Mouse (Mus musculus): ENCODE measurements around the gene Map4k5. TPM values are rescaled to one million over a fixed set of nuclear protein-coding genes. Genes with fewer than 3 reads are reported as not detected.

The Map4k5 gene
- polyA plus RNA-seq, 1 experiment from 2014 or later, result 24.1 TPM

DNA sequence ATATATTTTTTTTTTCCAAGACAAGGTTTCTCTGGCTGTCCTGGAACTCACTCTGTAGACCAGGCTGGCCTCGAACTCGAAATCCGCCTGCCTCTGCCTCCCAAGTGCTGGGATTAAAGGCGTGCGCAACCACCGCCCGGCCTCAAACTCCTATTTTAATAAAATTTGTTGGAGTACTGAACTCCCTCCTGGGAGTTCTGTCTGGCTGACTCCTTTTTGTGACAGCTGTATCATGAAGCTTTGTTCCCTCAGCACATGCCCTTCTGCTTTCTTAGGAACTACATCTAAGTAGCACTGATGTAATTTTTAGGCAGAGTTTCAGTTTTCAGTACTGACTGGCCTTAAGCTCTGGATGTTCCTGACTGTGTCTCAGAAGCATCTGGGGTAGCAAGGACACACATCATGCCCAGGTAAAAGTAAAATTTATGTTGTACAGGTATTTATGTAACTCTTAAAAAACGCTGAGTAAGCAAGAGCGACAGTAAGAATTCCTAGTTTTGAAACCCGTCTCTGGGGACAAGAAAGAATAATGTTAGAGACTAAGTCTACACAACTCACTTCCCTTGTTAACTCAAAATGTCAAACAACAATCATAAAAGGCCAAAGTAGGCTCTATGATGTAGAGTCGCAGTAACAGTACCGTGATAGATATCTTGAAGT, 37.2 kb downstream of the Map4k5 start:
- 96% methylated on average over 12 of the region's 12 CpGs for WGBS
- no peak for ATAC-seq

DNA sequence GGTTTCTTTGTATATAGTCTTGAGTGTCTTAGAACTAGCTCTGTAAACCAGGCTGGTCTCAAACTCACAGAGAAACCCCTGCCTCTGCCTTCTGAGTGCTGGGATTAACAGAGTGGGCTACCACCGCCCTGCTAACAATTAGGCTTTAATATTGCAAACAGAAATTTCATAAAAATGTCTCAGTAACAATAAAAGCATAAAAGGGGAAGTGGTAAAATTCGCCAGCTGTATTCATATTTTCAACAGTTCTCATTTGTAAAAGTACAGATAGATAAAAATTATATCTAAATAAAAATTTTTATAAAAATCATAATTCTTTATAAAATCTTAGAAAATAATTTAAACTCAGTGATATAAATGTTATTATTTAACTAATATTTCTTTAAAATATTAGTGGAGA, 39.1 kb downstream of the Map4k5 start:
- no peak overlapping the region for H3K27ac ChIP-seq (ENCODE audit: low read length)
- H3K4me2 ChIP-seq (ENCODE audit: low read length), result no peak overlapping the region
- no peak overlapping the region for H3K9ac ChIP-seq (ENCODE audit: low read depth, low read length)
- peaks cover 5% of the 10 kb centered on the region; the same call in 1 of the 2 replicates for H3K36me3 ChIP-seq (ENCODE audit: control insufficient read depth, insufficient read depth, low read length)
- no peak for ATAC-seq
- no peaks in the 10 kb centered on the region for H3K9me3 ChIP-seq (replicated peaks; ENCODE audit: control insufficient read depth, low read length, poor library complexity, severe bottlenecking)
- H3K27me3 ChIP-seq (ENCODE audit: control insufficient read depth, insufficient read depth, low read depth, low read length), result no peaks in the 10 kb centered on the region
- WGBS, result 93% methylated on average over 2 of the region's 2 CpGs
- no peak overlapping the region for H3K4me3 ChIP-seq (ENCODE audit: low read depth, low read length)
- no peaks in the 10 kb centered on the region; the same call in 1 of the 2 replicates for H3K4me1 ChIP-seq (ENCODE audit: control insufficient read depth, insufficient read depth, low read length)

More for the DNA sequence above, 37.2 kb downstream of the Map4k5 start:
- Histone ChIP-seq H3K4me1 (ENCODE audit: control insufficient read depth, insufficient read depth, low read length) (no peaks in the 10 kb centered on the region; the same call in 1 of the 2 replicates), H3K9ac (ENCODE audit: low read depth, low read length) (no peak overlapping the region), H3K4me2 (ENCODE audit: low read length) (no peak overlapping the region), H3K4me3 (ENCODE audit: low read depth, low read length) (no peak overlapping the region), H3K27me3 (ENCODE audit: control insufficient read depth, insufficient read depth, low read depth, low read length) (no peaks in the 10 kb centered on the region), H3K36me3 (ENCODE audit: control insufficient read depth, insufficient read depth, low read length) (no peaks in the 10 kb centered on the region), H3K9me3 (replicated peaks; ENCODE audit: control insufficient read depth, low read length, poor library complexity, severe bottlenecking) (no peaks in the 10 kb centered on the region), H3K27ac (ENCODE audit: low read length) (no peak overlapping the region)

DNA sequence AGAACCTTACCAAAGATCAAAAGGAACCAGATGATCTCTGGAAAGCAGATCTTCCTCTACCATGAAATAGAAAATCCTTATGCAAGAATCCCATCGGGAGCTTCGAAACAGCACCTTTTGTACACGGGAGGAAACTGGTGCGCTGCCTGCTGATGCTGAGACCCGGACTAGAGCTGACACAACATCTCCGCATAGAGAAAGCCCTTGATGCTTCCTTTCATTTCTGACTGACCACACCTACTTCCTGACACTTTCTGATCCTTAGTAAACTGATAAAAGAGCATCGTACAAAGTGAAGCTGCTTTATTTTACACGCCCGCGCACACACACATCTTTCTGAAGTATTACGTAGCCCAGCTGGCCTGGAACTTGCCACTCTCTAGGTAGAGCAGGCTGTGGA, 39.6 kb downstream of the Map4k5 start:
- no peaks in the 10 kb centered on the region for H3K27me3 ChIP-seq (ENCODE audit: control insufficient read depth, insufficient read depth, low read depth, low read length)
- no peaks in the 10 kb centered on the region; the same call in 1 of the 2 replicates for H3K4me1 ChIP-seq (ENCODE audit: control insufficient read depth, insufficient read depth, low read length)
- no peak overlapping the region for H3K4me2 ChIP-seq (ENCODE audit: low read length)
- WGBS, result 82% methylated on average over 11 of the region's 11 CpGs
- no peak overlapping the region for H3K9ac ChIP-seq (ENCODE audit: low read depth, low read length)
- no peak for ATAC-seq
- H3K9me3 ChIP-seq (replicated peaks; ENCODE audit: control insufficient read depth, low read length, poor library complexity, severe bottlenecking), result no peaks in the 10 kb centered on the region
- H3K4me3 ChIP-seq (ENCODE audit: low read depth, low read length), result no peak overlapping the region
- peaks cover 6% of the 10 kb centered on the region; the same call in 1 of the 2 replicates for H3K36me3 ChIP-seq (ENCODE audit: control insufficient read depth, insufficient read depth, low read length)
- no peak overlapping the region for H3K27ac ChIP-seq (ENCODE audit: low read length)

DNA sequence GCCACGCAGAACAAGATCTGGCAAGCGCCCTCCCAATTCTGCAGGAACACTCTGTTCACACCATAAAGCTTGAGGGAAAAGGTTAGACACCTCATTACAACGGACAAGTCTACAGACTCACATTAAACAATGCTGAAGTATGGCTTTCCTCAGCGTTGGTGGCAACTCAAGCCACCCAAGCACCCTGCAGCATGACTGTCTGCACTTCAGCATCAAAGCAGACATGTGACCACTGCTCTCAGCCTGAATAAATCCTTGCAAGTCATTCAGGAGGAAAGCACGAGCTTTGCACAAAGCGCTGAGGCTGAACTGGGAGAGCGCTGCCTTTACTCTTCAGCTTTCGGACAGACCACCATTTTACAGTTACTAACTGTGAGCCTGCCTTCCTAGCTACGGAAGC, 40.7 kb downstream of the Map4k5 start:
- no peaks in the 10 kb centered on the region for H3K9me3 ChIP-seq (replicated peaks; ENCODE audit: control insufficient read depth, low read length, poor library complexity, severe bottlenecking)
- no peak overlapping the region for H3K9ac ChIP-seq (ENCODE audit: low read depth, low read length)
- peaks cover 11% of the 10 kb centered on the region; the same call in 1 of the 2 replicates for H3K36me3 ChIP-seq (ENCODE audit: control insufficient read depth, insufficient read depth, low read length)
- no peaks in the 10 kb centered on the region for H3K27me3 ChIP-seq (ENCODE audit: control insufficient read depth, insufficient read depth, low read depth, low read length)
- no peak overlapping the region for H3K4me2 ChIP-seq (ENCODE audit: low read length)
- H3K27ac ChIP-seq (ENCODE audit: low read length), result 0 out of 2 replicates have a peak overlapping the region, but pooled peaks have one; percentile 22
- H3K4me3 ChIP-seq (ENCODE audit: low read depth, low read length), result no peak overlapping the region
- 67% methylated on average over 9 of the region's 9 CpGs for WGBS
- no peak for ATAC-seq
- H3K4me1 ChIP-seq (ENCODE audit: control insufficient read depth, insufficient read depth, low read length), result no peaks in the 10 kb centered on the region; the same call in 1 of the 2 replicates

DNA sequence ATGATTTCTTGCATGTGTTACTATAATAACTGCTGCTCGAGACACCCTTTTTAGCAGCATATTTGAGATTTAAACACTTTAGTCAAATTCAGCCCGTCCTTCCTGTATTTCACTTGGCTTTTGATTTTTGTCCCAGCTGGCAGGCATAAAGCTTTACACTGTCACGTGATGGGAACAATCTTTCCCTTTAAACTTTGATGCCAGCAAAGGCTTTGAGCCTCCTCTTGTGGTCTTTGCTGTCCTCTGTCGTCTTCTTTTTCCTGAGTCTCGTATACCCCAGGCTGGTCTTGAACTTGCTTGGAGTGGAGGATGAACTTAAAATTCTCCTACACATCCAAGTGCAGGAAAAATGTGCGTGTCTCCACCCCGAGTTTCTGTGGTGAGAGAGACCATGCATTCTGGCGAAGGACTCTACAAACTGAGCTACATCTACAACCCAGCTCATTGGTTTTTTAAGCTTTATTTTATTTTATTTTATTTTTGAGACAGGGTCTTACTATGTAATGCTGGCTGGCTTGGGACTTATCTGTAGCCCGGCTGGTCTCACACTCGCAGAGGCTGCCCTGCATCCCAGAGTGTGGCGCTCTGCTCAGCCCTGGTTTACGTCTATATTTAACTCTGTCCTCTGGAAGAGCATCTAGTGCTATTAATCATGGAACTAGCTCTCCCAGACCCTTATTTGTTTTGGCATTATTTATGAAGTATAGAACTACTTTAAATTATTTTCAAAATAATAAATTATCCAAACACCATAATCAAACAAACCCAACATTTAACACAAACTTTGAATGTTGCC, 44.7 kb downstream of the Map4k5 start:
- H3K36me3 ChIP-seq (ENCODE audit: control insufficient read depth, insufficient read depth, low read length), result peaks cover 14% of the 10 kb centered on the region
- no peak overlapping the region for H3K4me3 ChIP-seq (ENCODE audit: low read depth, low read length)
- H3K9me3 ChIP-seq (replicated peaks; ENCODE audit: control insufficient read depth, low read length, poor library complexity, severe bottlenecking), result no peaks in the 10 kb centered on the region
- no peak overlapping the region for H3K27ac ChIP-seq (ENCODE audit: low read length)
- ATAC-seq, result no peak
- H3K27me3 ChIP-seq (ENCODE audit: control insufficient read depth, insufficient read depth, low read depth, low read length), result no peaks in the 10 kb centered on the region
- peaks cover 9% of the 10 kb centered on the region; the same call in 1 of the 2 replicates for H3K4me1 ChIP-seq (ENCODE audit: control insufficient read depth, insufficient read depth, low read length)
- 82% methylated on average over 12 of the region's 12 CpGs for WGBS
- H3K4me2 ChIP-seq (ENCODE audit: low read length), result no peak overlapping the region
- no peak overlapping the region for H3K9ac ChIP-seq (ENCODE audit: low read depth, low read length)

DNA sequence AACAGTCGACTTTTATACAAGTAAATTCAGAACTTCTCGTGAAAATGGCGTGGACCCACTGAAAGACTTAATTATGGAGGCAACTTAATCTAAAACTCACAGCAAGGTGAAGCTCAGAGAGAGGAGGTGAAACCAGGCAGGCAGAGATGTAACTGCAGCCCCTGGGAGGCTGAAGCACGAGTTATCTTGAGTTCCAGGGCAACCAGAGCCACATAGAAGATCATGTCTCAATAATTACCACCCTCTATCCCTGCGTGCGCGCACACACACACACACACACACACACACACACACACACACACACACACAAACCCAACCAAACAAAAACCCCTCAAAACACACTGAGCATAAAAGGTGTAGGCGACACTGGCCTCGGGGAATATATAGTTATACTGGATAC, 46.5 kb downstream of the Map4k5 start:
- no peaks in the 10 kb centered on the region for H3K27me3 ChIP-seq (ENCODE audit: control insufficient read depth, insufficient read depth, low read depth, low read length)
- 96% methylated on average over 9 of the region's 9 CpGs for WGBS
- peaks cover 17% of the 10 kb centered on the region for H3K36me3 ChIP-seq (ENCODE audit: control insufficient read depth, insufficient read depth, low read length)

DNA sequence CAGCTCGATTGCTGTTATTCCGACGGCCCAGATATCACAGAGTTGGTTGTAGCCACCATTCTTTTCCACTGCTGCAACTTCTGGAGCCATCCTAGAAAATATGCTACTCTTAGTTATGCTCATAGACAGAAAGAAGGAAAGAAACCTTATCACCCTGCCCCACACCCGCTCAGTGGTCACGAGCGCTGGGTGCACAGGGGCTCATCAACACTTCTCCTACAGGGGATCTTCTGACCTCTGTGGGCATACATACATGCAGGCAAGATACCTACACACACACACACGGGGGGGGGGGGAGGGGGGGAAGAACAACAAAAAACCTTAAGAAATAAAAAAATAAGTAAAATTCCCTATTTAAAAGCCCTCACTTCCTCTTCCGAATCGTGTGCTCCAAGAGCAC, 47.3 kb downstream of the Map4k5 start:
- Histone ChIP-seq H3K36me3 (ENCODE audit: control insufficient read depth, insufficient read depth, low read length) (peaks cover 18% of the 10 kb centered on the region), H3K9ac (ENCODE audit: low read depth, low read length) (no peak overlapping the region)
- no peak for ATAC-seq

More for the DNA sequence above, 46.5 kb downstream of the Map4k5 start:
- Histone ChIP-seq H3K27ac (ENCODE audit: low read length) (no peak overlapping the region), H3K9me3 (replicated peaks; ENCODE audit: control insufficient read depth, low read length, poor library complexity, severe bottlenecking) (no peaks in the 10 kb centered on the region), H3K9ac (ENCODE audit: low read depth, low read length) (no peak overlapping the region), H3K4me2 (ENCODE audit: low read length) (no peak overlapping the region), H3K4me3 (ENCODE audit: low read depth, low read length) (no peak overlapping the region), H3K4me1 (ENCODE audit: control insufficient read depth, insufficient read depth, low read length) (peaks cover 11% of the 10 kb centered on the region)
- ATAC-seq, result no peak

DNA sequence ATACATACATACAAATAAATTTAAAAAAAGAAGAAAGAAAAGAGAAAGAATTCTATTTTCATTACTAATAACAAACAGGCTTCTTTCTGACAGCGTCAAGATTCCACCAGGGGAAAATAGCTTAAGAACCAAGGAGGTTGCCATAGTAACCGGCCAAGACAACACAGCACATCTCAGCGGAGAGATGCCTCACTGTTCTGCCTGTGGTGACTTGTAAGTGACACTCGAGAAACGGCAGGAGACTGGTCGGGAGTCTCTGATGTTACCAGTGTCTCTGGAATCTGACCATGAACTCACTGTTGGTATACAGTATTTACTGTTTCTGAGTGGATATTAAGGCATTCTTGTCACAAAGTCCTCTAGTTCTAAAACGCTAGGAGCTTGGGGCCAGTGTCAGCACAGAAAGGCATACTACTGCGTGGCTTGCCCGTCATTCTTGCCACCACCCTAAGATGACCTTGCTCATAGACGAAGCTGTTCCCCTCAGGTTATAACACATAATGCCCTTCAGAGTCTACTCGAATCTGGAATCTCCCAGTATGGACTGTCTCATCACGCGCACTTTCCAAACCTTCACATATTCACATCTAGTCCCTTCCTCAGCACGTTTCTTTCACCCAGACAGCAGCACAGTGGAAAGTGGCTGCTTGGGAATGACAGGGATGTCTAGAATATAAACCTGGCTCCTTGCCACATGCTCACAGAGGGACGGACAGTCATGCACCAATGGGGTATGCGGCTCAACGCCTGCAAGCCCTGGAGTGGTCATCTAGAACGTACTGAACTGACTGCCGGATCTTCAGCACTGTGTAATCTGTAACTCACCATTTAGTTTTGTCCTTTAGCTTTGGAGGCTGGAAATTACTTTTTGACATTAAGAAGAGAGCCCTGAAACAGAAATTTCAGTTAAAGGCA, 49.2 kb downstream of the Map4k5 start:
- Histone ChIP-seq H3K4me1 (ENCODE audit: control insufficient read depth, insufficient read depth, low read length) (peaks cover 11% of the 10 kb centered on the region), H3K4me2 (ENCODE audit: low read length) (peak overlapping the region; percentile 25; the same call in 1 of the 2 replicates), H3K27ac (ENCODE audit: low read length) (peak overlapping the region; percentile 75), H3K9me3 (replicated peaks; ENCODE audit: control insufficient read depth, low read length, poor library complexity, severe bottlenecking) (no peaks in the 10 kb centered on the region), H3K36me3 (ENCODE audit: control insufficient read depth, insufficient read depth, low read length) (peaks cover 12% of the 10 kb centered on the region), H3K9ac (ENCODE audit: low read depth, low read length) (peak overlapping the region; percentile 22; the same call in 1 of the 2 replicates), H3K27me3 (ENCODE audit: control insufficient read depth, insufficient read depth, low read depth, low read length) (no peaks in the 10 kb centered on the region), H3K4me3 (ENCODE audit: low read depth, low read length) (no peak overlapping the region)
- 37% methylated on average over 19 of the region's 19 CpGs for WGBS
- peak; percentile 93 for ATAC-seq

More for the DNA sequence above, 47.3 kb downstream of the Map4k5 start:
- Histone ChIP-seq H3K4me1 (ENCODE audit: control insufficient read depth, insufficient read depth, low read length) (peaks cover 11% of the 10 kb centered on the region), H3K4me2 (ENCODE audit: low read length) (no peak overlapping the region), H3K27ac (ENCODE audit: low read length) (no peak overlapping the region), H3K4me3 (ENCODE audit: low read depth, low read length) (no peak overlapping the region), H3K27me3 (ENCODE audit: control insufficient read depth, insufficient read depth, low read depth, low read length) (no peaks in the 10 kb centered on the region), H3K9me3 (replicated peaks; ENCODE audit: control insufficient read depth, low read length, poor library complexity, severe bottlenecking) (no peaks in the 10 kb centered on the region)
- WGBS, result 83% methylated on average over 9 of the region's 9 CpGs
